In the genomic region with DNA sequence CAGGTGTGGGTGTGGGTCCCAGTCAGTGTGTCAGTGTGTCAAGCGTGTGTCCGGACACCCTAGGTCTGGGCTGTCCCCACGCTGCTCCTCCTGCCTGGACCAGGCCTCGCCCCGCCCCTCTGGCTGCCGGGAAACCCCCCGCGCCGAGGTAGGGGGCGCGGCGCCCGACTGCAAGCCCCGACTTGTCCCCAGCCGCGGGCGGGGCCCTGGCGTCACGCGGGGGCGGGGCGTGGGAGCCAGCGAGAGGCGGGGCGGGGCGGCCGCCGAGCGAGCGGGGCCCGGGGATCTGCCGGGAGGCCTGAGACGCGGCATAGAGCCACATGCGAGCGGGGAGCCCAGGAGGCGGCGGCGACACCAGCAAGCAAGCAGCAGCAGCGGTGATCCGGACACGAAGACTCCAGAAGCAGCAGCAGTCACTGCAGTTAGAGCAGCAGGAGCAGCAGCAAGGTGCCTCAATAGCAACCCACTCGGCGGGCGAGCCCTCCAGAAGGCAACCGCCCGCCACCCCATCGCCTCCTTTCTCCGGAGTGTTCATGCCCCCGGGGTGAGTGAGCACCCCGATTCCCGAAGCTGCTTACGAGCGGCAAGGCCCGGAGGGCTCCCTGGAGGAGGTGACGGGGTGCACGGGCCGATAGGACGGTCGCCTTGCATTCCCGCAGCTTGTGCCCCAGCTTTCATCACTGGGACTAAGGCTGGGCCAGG, we compare ENCODE assay signal across 8 mouse cellular contexts. TPM values are rescaled to one million over a fixed set of nuclear protein-coding genes. Genes with fewer than 3 reads are reported as not detected.
A peak's percentile ranks its signal among the peaks of the same experiment; 100 is the strongest.
DNase-seq lines count a peak whose midpoint lies in the region; ATAC-seq lines count a peak whose summit lies in the region.

No protein-coding gene starts in this region.

- peak; percentile 29 for ATAC-seq in hindbrain, embryonic 14.5 days (ENCODE audit: low FRiP score)

- H3K27ac ChIP-seq in hindbrain, embryonic 14.5 days: peak overlapping the region; percentile 51; the same call in 1 of the 2 replicates

- H3K36me3 ChIP-seq in hindbrain, embryonic 14.5 days (replicated peaks; ENCODE audit: control insufficient read depth, insufficient read depth): no peaks in the 10 kb centered on the region
- peaks cover 43% of the 10 kb centered on the region for H3K36me3 ChIP-seq in megakaryocyte, embryonic 14.5 days (replicated peaks; ENCODE audit: low read length)

- peak overlapping the region; percentile 63 for H3K4me3 ChIP-seq in hindbrain, embryonic 14.5 days (replicated peaks; ENCODE audit: low read length)
- peak overlapping the region; percentile 99 for H3K4me3 ChIP-seq in megakaryocyte, embryonic 14.5 days (replicated peaks)

- peak overlapping the region; percentile 94 for H3K4me2 ChIP-seq in hindbrain, embryonic 14.5 days (replicated peaks)

- H3K9ac ChIP-seq in hindbrain, embryonic 14.5 days: peak overlapping the region; percentile 53

- H3K9me3 ChIP-seq in hindbrain, embryonic 14.5 days (ENCODE audit: control insufficient read depth, low read length): no peaks in the 10 kb centered on the region
- no peaks in the 10 kb centered on the region for H3K9me3 ChIP-seq in megakaryocyte, embryonic 14.5 days

- peaks cover 25% of the 10 kb centered on the region for H3K4me1 ChIP-seq in hindbrain, embryonic 14.5 days (replicated peaks; ENCODE audit: control insufficient read depth, insufficient read depth, low read length)
- H3K4me1 ChIP-seq in megakaryocyte, embryonic 14.5 days: peaks cover 46% of the 10 kb centered on the region

- under 1% methylated on average over 61 of the region's 61 CpGs for WGBS in hindbrain, embryonic 14.5 days

- peak; percentile 94 for DNase-seq in ZHBTc4 (ENCODE audit: low read depth, low spot score)
- DNase-seq in cerebellum, postnatal 25 days: peak; percentile 92 to 95
- peak; percentile 80 for DNase-seq in frontal cortex, postnatal 36 days (ENCODE audit: low spot score in 2 of 2)
- peak; percentile 77 for DNase-seq in hindbrain, embryonic 14.5 days (ENCODE audit: low spot score)
- DNase-seq in left cerebral cortex, adult 8-10 months (ENCODE audit: low spot score in 2 of 2): peak; percentile 64 to 79
- peak; percentile 90 for DNase-seq in right cerebral cortex, postnatal 10 days (ENCODE audit: low spot score in 2 of 2)
- DNase-seq in urinary bladder, postnatal 25 days (ENCODE audit: low spot score): peak; percentile 89

- H3K27me3 ChIP-seq in hindbrain, embryonic 14.5 days (ENCODE audit: control insufficient read depth, insufficient read depth, low read length): no peaks in the 10 kb centered on the region
- no peaks in the 10 kb centered on the region for H3K27me3 ChIP-seq in megakaryocyte, embryonic 14.5 days (replicated peaks)

RNA-seq across cellular contexts. Expression of a gene that starts 1.3 kb away (rescaled TPM):
- polyA plus RNA-seq in hindbrain, embryonic 14.5 days (2014; fragmentation: Nextera tagmentation; extraction: Ambion mirVana): 20.3 and 21.0 TPM in 2 replicates
- total RNA-seq in left cerebral cortex, adult 8-10 months (2022): 10 to 100 TPM in 3 of 4 experiments, 1 to 10 TPM in 1; 9.2 to 15.8 (median 12.0) TPM
- polyA plus RNA-seq in megakaryocyte, embryonic 14.5 days (2012; ENCODE audit: insufficient read depth, low replicate concordance): 1,043 and 5,254 TPM in 2 replicates

RNA-seq across cellular contexts. Expression of a gene that starts 22.9 kb away (rescaled TPM):
- 17.0 TPM in 2 replicates for polyA plus RNA-seq in hindbrain, embryonic 14.5 days (2014; fragmentation: Nextera tagmentation; extraction: Ambion mirVana)
- 100 to 1,000 TPM in 1 of 4 experiments, 10 to 100 TPM in 3; 80.6 to 105 (median 83.6) TPM for total RNA-seq in left cerebral cortex, adult 8-10 months (2022)
- polyA plus RNA-seq in megakaryocyte, embryonic 14.5 days (2012; ENCODE audit: insufficient read depth, low replicate concordance): 27.8 and 101 TPM in 2 replicates

RNA-seq across cellular contexts. Expression of a gene that starts 36.1 kb away (rescaled TPM):
- polyA plus RNA-seq in hindbrain, embryonic 14.5 days (2014; fragmentation: Nextera tagmentation; extraction: Ambion mirVana): 51.3 and 51.6 TPM in 2 replicates
- 10 to 100 TPM; 34.6 to 36.9 (median 36.6) TPM for total RNA-seq in left cerebral cortex, adult 8-10 months (2022)
- polyA plus RNA-seq in megakaryocyte, embryonic 14.5 days (2012; ENCODE audit: insufficient read depth, low replicate concordance): 53.8 and 168 TPM in 2 replicates

RNA-seq across cellular contexts. Expression of a gene that starts 50.1 kb away (rescaled TPM):
- polyA plus RNA-seq in hindbrain, embryonic 14.5 days (2014; fragmentation: Nextera tagmentation; extraction: Ambion mirVana): 2.1 and 2.8 TPM in 2 replicates
- 1 to 10 TPM in 2 of 4 experiments, under 1 TPM in 2; 0.46 to 3.4 (median 1.7) TPM for total RNA-seq in left cerebral cortex, adult 8-10 months (2022)
- polyA plus RNA-seq in megakaryocyte, embryonic 14.5 days (2012; ENCODE audit: insufficient read depth, low replicate concordance): 2.0 and 6.6 TPM in 2 replicates

Comparison
In these comparisons a context has a peak if more than half of its experiments do, and no peak if none do; other contexts are left out.
1. Peak in every context shown above with its lines: DNase-seq, ATAC-seq, H3K4me3 ChIP-seq and H3K27ac ChIP-seq.
2. RNA of a gene that starts 1.3 kb away (polyA plus RNA-seq): 1,043 to 5,254 TPM in megakaryocyte, embryonic 14.5 days; 20.3 to 21.0 TPM in hindbrain, embryonic 14.5 days; every median in the first group is over 10 times any median in the second.